Mouse (Mus musculus) G1E (cell line): Measurements from ENCODE around the gene Ccdc187.

Experiments
- CTCF ChIP-seq: IDR thresholded peaks from 2 replicates; pipeline ENCODE4 v1.5.1; 2012; ENCODE audit warnings: low read depth, low read length, inconsistent platforms, mixed read lengths
- GATA1 ChIP-seq: IDR thresholded peaks from 2 replicates; pipeline ENCODE4 v1.6.1; 2012; ENCODE audit warnings: borderline replicate concordance, low read length, inconsistent platforms, mixed read lengths
- GATA2 ChIP-seq: IDR thresholded peaks from 2 replicates; pipeline ENCODE4 v1.6.1; 2012; ENCODE audit warnings: low read depth, low read length, inconsistent platforms, borderline replicate concordance
- POLR2AphosphoS5 ChIP-seq: IDR thresholded peaks from 2 replicates; pipeline ENCODE4 v1.6.1; 2012; ENCODE audit warnings: low read depth, low read length, inconsistent platforms; ENCODE audit not compliant: insufficient replicate concordance
- TAL1 ChIP-seq: conservative IDR thresholded peaks from 2 replicates; pipeline ENCODE4 v1.6.1; 2012; ENCODE audit warnings: low read depth, low read length, inconsistent platforms, mixed read lengths

GRCm38 (mm10) chr2:26320245-26321185, 26.2 kb upstream of the Ccdc187 start:
- TF ChIP-seq CTCF (no peak), GATA1 (no peak), POLR2AphosphoS5 (no peak), TAL1 (no peak), GATA2 (no peak)
